Mouse (Mus musculus) heart, adult 2 months (tissue): ENCODE measurements around the gene Ak9.

ENCODE experiments used
- EP300 ChIP-seq: fragments of 200-500 bp; IDR thresholded peaks from 2 replicates; pipeline ENCODE4 v1.6.1; 2011; ENCODE audit warnings: low read depth, low read length, control low read depth; ENCODE audit not compliant: insufficient read depth
- POLR2A ChIP-seq: fragments of 200-500 bp; IDR thresholded peaks from 2 replicates; pipeline ENCODE4 v1.6.1; 2011; ENCODE audit warnings: mild to moderate bottlenecking, low read depth, low read length, control low read depth; ENCODE audit not compliant: insufficient read depth

DNA sequence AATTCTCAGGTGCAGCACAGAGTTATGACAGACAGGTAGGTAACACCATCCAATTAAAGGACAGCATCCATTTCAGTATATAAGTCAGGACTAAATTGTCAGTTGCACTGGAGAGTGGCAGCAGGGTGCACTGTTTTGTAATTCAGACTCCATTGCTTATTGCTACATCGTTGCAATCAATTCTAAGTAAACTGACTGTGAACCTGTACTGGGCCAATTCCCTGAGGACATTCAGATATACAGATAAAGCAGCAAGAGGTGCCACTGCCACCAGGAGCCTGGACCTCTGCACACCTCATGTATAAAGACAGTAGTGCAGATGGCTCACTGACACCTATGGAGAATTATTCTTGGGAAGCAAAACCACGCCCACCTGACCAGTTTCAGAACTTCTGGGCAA, 12.8 kb upstream of the Ak9 start:
- TF ChIP-seq POLR2A (no peak), EP300 (no peak)
